Mouse (Mus musculus): ENCODE measurements at regions not wholly inside any gene's neighbourhood (a gene's known extent, or its start where the extent isn't known, plus 50 kb on each side); places are given as distances from the start of the nearest gene placed in this dataset.

GRCm38 (mm10) chr10:71734481-71734880 is 386.9 kb downstream of the Ipmk start:
- in situ Hi-C loops (cut with MboI; ENCODE audit: low sequenced_read_pairs in 2 of 2, unreplicated experiment in 2 of 2), result no loop called here
- Histone ChIP-seq H3K27ac (ENCODE audit: insufficient read depth, low read depth, low read length, poor library complexity, severe bottlenecking) (no peak overlapping the region), H3K9me3 (ENCODE audit: control insufficient read depth, insufficient read depth, low read depth, low read length) (no peaks in the 10 kb centered on the region), H3K4me3 (ENCODE audit: insufficient read depth in 1 of 2, low read depth in 1 of 2, low read length in 2 of 2, poor library complexity in 1 of 2, severe bottlenecking in 1 of 2) (no peak overlapping the region), H3K4me1 (ENCODE audit: control insufficient read depth in 2 of 2, insufficient read depth in 2 of 2, low read length in 2 of 2, poor library complexity in 1 of 2) (peaks cover 5 to 6% of the 10 kb centered on the region in 2 experiments; a peak in 3 of 4 replicates), H3K9ac (ENCODE audit: insufficient read depth, low read depth, low read length, poor library complexity, severe bottlenecking) (no peak overlapping the region), H3K36me3 (ENCODE audit: control insufficient read depth, insufficient read depth, low read length, poor library complexity, severe bottlenecking) (no peaks in the 10 kb centered on the region)
- no peak for DNase-seq (ENCODE audit: low read depth, low spot score)
- TF ChIP-seq ZC3H11A (IDR thresholded peaks at IDR 0.05; ENCODE audit: borderline replicate concordance, low read depth, low read length) (no peak), CHD2 (IDR thresholded peaks at IDR 0.05; ENCODE audit: low read depth, low read length) (no peak), ZNF384 (IDR thresholded peaks at IDR 0.05; ENCODE audit: low read depth, low read length) (peak; percentile 57; the same call in 1 of the 2 replicates)

- Histone ChIP-seq H3K36me3 (ENCODE audit: control insufficient read depth, insufficient read depth, low read length, poor library complexity, severe bottlenecking) (no peaks in the 10 kb centered on the region), H3K9me3 (ENCODE audit: control insufficient read depth, insufficient read depth, low read depth, low read length) (no peaks in the 10 kb centered on the region), H3K27ac (ENCODE audit: insufficient read depth, low read depth, low read length, poor library complexity, severe bottlenecking) (no peak overlapping the region), H3K9ac (ENCODE audit: insufficient read depth, low read depth, low read length, poor library complexity, severe bottlenecking) (no peak overlapping the region), H3K4me1 (ENCODE audit: control insufficient read depth in 2 of 2, insufficient read depth in 2 of 2, low read length in 2 of 2, poor library complexity in 1 of 2) (peaks cover 5 to 6% of the 10 kb centered on the region in 2 experiments; a peak in 3 of 4 replicates), H3K4me3 (ENCODE audit: insufficient read depth in 1 of 2, low read depth in 1 of 2, low read length in 2 of 2, poor library complexity in 1 of 2, severe bottlenecking in 1 of 2) (no peak overlapping the region)
- TF ChIP-seq ZC3H11A (IDR thresholded peaks at IDR 0.05; ENCODE audit: borderline replicate concordance, low read depth, low read length), result no peak
- no peak for TF ChIP-seq HCFC1 (IDR thresholded peaks at IDR 0.05; ENCODE audit: borderline replicate concordance, insufficient read depth, low read length)
- no peak for TF ChIP-seq MAFK (IDR thresholded peaks at IDR 0.05; ENCODE audit: insufficient read depth, low read depth, low read length)
- no peak for TF ChIP-seq ZNF384 (IDR thresholded peaks at IDR 0.05; ENCODE audit: low read depth, low read length)
- no peak for TF ChIP-seq CHD2 (IDR thresholded peaks at IDR 0.05; ENCODE audit: low read depth, low read length)
- peak; percentile 30 for DNase-seq (ENCODE audit: low read depth, low spot score)
- in situ Hi-C loops (cut with MboI; ENCODE audit: low sequenced_read_pairs in 2 of 2, unreplicated experiment in 2 of 2), result no loop called here
Observed at GRCm38 (mm10) chr10:71738280-71738679, 390.7 kb downstream of the Ipmk start.

- Histone ChIP-seq H3K9ac (ENCODE audit: insufficient read depth, low read depth, low read length, poor library complexity, severe bottlenecking) (no peak overlapping the region), H3K36me3 (ENCODE audit: control insufficient read depth, insufficient read depth, low read length, poor library complexity, severe bottlenecking) (no peaks in the 10 kb centered on the region), H3K27ac (ENCODE audit: insufficient read depth, low read depth, low read length, poor library complexity, severe bottlenecking) (no peak overlapping the region), H3K4me1 (ENCODE audit: control insufficient read depth in 2 of 2, insufficient read depth in 2 of 2, low read length in 2 of 2, poor library complexity in 1 of 2) (no peaks in the 10 kb centered on the region), H3K4me3 (ENCODE audit: insufficient read depth in 1 of 2, low read depth in 1 of 2, low read length in 2 of 2, poor library complexity in 1 of 2, severe bottlenecking in 1 of 2) (no peak overlapping the region), H3K9me3 (ENCODE audit: control insufficient read depth, insufficient read depth, low read depth, low read length) (no peaks in the 10 kb centered on the region)
- TF ChIP-seq HCFC1 (IDR thresholded peaks at IDR 0.05; ENCODE audit: borderline replicate concordance, insufficient read depth, low read length) (no peak), ZC3H11A (IDR thresholded peaks at IDR 0.05; ENCODE audit: borderline replicate concordance, low read depth, low read length) (no peak), MAFK (IDR thresholded peaks at IDR 0.05; ENCODE audit: insufficient read depth, low read depth, low read length) (no peak), ZNF384 (IDR thresholded peaks at IDR 0.05; ENCODE audit: low read depth, low read length) (no peak), CHD2 (IDR thresholded peaks at IDR 0.05; ENCODE audit: low read depth, low read length) (no peak)
- DNase-seq (ENCODE audit: low read depth, low spot score), result no peak
- in situ Hi-C loops (cut with MboI; ENCODE audit: low sequenced_read_pairs in 2 of 2, unreplicated experiment in 2 of 2), result no loop called here
Observed at GRCm38 (mm10) chr10:71748557-71749493, 401.3 kb downstream of the Ipmk start.

- Histone ChIP-seq H3K4me1 (ENCODE audit: control insufficient read depth in 2 of 2, insufficient read depth in 2 of 2, low read length in 2 of 2, poor library complexity in 1 of 2) (no peaks in the 10 kb centered on the region), H3K27ac (ENCODE audit: insufficient read depth, low read depth, low read length, poor library complexity, severe bottlenecking) (no peak overlapping the region), H3K4me3 (ENCODE audit: insufficient read depth in 1 of 2, low read depth in 1 of 2, low read length in 2 of 2, poor library complexity in 1 of 2, severe bottlenecking in 1 of 2) (no peak overlapping the region), H3K9ac (ENCODE audit: insufficient read depth, low read depth, low read length, poor library complexity, severe bottlenecking) (no peak overlapping the region), H3K36me3 (ENCODE audit: control insufficient read depth, insufficient read depth, low read length, poor library complexity, severe bottlenecking) (no peaks in the 10 kb centered on the region), H3K9me3 (ENCODE audit: control insufficient read depth, insufficient read depth, low read depth, low read length) (no peaks in the 10 kb centered on the region)
- DNase-seq (ENCODE audit: low read depth, low spot score), result no peak
- in situ Hi-C loops (cut with MboI; ENCODE audit: low sequenced_read_pairs in 2 of 2, unreplicated experiment in 2 of 2), result no loop called here
- TF ChIP-seq HCFC1 (IDR thresholded peaks at IDR 0.05; ENCODE audit: borderline replicate concordance, insufficient read depth, low read length) (no peak), ZNF384 (IDR thresholded peaks at IDR 0.05; ENCODE audit: low read depth, low read length) (no peak), ZC3H11A (IDR thresholded peaks at IDR 0.05; ENCODE audit: borderline replicate concordance, low read depth, low read length) (no peak), MAFK (IDR thresholded peaks at IDR 0.05; ENCODE audit: insufficient read depth, low read depth, low read length) (no peak), CHD2 (IDR thresholded peaks at IDR 0.05; ENCODE audit: low read depth, low read length) (no peak)
Observed at GRCm38 (mm10) chr10:71753255-71753654, 405.7 kb downstream of the Ipmk start.
